Mouse (Mus musculus) liver, embryonic 14.5 days (tissue): Measurements from ENCODE around the gene Galnt10.

Source experiments
- CTCF ChIP-seq: IDR thresholded peaks from 2 replicates; pipeline ENCODE4 v1.5.1; 2016; ENCODE audit warnings: antibody characterized with exemption, low read depth, control low read depth
- EP300 ChIP-seq: IDR thresholded peaks from 2 replicates; pipeline ENCODE4 v1.6.1; 2016; ENCODE audit warnings: antibody characterized with exemption, low read depth

DNA sequence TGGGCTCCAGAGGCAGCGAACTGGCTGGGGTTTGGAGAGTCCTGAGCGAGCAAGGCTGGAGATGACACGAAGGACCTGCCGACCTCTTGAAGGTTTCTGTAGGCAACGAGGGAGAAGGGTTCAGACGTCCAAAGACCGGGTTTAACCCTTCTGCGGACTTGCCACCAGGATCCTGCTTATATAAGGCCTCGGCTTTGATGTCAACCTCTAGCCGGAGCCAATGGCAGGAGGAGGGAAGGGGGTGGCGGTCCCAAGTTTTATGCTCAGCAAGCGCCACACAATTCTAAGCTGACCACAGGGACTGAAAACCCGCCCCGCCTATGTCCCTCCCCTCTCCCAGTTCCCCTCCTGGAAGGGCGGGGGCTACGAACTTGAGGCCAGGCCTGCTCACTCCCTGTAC is 186.6 kb downstream of the Galnt10 start:
- TF ChIP-seq CTCF, result no peak
- TF ChIP-seq EP300, result no peak
